Mouse (Mus musculus) cerebellum, adult 2 months (tissue): Measurements from ENCODE around the gene Chchd6. TPM values are rescaled to one million over a fixed set of nuclear protein-coding genes. Genes with fewer than 3 reads are reported as not detected.
A peak's percentile ranks its signal among the peaks of the same experiment; 100 is the strongest.

Experiments
- DNase-seq, 2 experiments: peaks; one replicate each; pipeline ENCODE4 v3.0.0; 2021
- H3K27ac ChIP-seq: fragments of 200-500 bp; 2 replicates; pipeline ENCODE4 v1.5.1; 2012; ENCODE audit warnings: low read length, control low read depth, inconsistent platforms; ENCODE audit not compliant: insufficient read depth
- H3K27me3 ChIP-seq: fragments of 200-500 bp; 2 replicates; pipeline ENCODE4 v1.6.1; 2012; ENCODE audit warnings: inconsistent platforms, mild to moderate bottlenecking, low read length, moderate library complexity; ENCODE audit not compliant: control insufficient read depth, insufficient read depth
- H3K4me1 ChIP-seq: fragments of 200-500 bp; 2 replicates; pipeline ENCODE4 v1.6.1; 2011; ENCODE audit warnings: low read length; ENCODE audit not compliant: control insufficient read depth, insufficient read depth
- H3K4me3 ChIP-seq: fragments of 200-500 bp; replicated peaks from 2 replicates; pipeline ENCODE3; 2011; ENCODE audit warnings: mild to moderate bottlenecking, low read depth, low read length, control low read depth; ENCODE audit not compliant: insufficient read depth
- CTCF ChIP-seq: fragments of 200-500 bp; IDR thresholded peaks from 2 replicates; pipeline ENCODE4 v1.5.1; 2011; ENCODE audit warnings: low read depth, mild to moderate bottlenecking, control low read depth, low read length, moderate library complexity, borderline replicate concordance; ENCODE audit not compliant: insufficient read depth
- POLR2A ChIP-seq: fragments of 200-500 bp; IDR thresholded peaks from 2 replicates; pipeline ENCODE4 v1.6.1; 2011; ENCODE audit warnings: low read length, control low read depth, borderline replicate concordance; ENCODE audit not compliant: insufficient read depth
- WGBS: fragments of 180-500 bp; shearing (Covaris S2); methylation state at CpG from one replicate; pipeline ENCODE4 v1.1.7; 2018; 5-methylcytosine and 5-hydroxymethylcytosine counted together
- polyA plus RNA-seq: library from polyadenylated mRNA; depleted of rRNA; stranded (reverse); fragments of >200 nt; gene quantifications from 2 replicates; pipeline ENCODE4 v1.2.3, GENCODE M21; 2012

Chchd6 gene
- polyA plus RNA-seq, 1 experiment = 104 TPM

DNA sequence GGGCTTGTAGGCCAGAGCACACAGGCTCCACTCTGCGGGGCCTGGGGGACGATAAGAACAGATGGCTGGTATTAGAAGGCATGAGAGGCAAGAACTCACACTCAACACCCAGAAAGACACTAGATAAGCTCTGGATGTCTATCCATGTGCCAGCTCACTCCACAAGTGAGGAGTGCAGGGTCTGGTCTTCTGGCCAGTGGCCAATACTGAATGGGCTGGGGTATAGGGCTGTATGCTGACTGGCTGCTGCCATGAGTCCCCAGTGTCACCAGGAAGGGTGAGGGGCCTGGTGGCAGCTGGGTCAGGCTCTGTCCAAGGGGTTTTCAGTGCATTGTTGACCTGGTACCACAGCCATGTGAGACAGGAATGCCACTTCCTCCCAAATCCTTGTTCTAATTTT, 210.8 kb downstream of the Chchd6 start:
- Histone ChIP-seq H3K4me1 (peaks cover 29% of the 10 kb centered on the region), H3K27ac (no peak overlapping the region), H3K27me3 (no peaks in the 10 kb centered on the region), H3K4me3 (no peak overlapping the region)
- TF ChIP-seq CTCF (no peak), POLR2A (no peak)
- DNase-seq = no peak
- WGBS = 61% methylated on average over 2 of the region's 2 CpGs

DNA sequence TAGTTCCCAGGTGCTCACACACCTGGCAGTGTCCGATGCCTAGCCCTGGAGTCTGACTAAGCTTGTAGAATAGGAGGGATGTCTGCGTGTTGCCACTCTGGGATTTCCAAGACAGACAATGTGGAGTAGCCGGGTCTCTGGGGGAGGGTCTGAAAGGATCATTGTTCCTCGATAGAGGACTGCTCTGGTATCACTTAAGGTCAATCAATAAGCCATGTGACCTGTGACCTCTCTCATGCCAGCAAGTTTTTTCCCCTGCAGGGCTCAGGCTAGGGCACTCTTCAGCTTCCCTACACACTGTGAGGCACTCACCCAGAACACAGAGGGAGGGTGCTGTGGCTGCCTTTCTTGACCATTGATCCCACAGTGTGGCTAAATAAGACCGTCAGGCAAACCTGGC, 213.6 kb downstream of the Chchd6 start:
- no peak overlapping the region for H3K27ac ChIP-seq
- H3K4me3 ChIP-seq = no peak overlapping the region
- 75% methylated on average over 5 of the region's 5 CpGs for WGBS
- TF ChIP-seq POLR2A = no peak
- no peak for TF ChIP-seq CTCF
- no peak for DNase-seq
- H3K4me1 ChIP-seq = peaks cover 28% of the 10 kb centered on the region
- no peaks in the 10 kb centered on the region for H3K27me3 ChIP-seq

DNA sequence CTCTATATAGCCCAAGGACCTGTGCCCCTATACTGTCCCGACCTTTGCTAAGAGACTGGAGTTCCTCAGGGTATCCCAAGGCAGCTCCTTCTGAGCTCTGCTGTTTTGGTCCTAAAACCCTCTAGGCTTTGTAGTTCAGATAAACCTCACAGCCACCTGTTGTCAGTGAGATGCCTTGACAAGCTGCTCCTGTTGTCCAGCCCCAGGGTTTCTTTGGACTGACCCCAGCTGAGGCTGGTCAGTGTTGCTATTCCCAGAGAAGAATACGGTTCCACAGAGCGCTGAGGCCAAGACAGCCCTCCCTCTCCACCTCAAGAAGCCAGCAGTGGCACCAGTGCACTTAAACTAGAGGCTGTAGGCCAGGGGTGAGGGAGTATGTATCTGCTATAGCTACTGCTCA, 214.3 kb downstream of the Chchd6 start:
- TF ChIP-seq POLR2A = no peak
- no peak for TF ChIP-seq CTCF
- no peak overlapping the region for H3K27ac ChIP-seq
- H3K4me3 ChIP-seq = no peak overlapping the region
- H3K27me3 ChIP-seq = no peaks in the 10 kb centered on the region
- H3K4me1 ChIP-seq = peaks cover 26% of the 10 kb centered on the region
- DNase-seq = no peak
- 53% methylated on average over 3 of the region's 3 CpGs for WGBS

DNA sequence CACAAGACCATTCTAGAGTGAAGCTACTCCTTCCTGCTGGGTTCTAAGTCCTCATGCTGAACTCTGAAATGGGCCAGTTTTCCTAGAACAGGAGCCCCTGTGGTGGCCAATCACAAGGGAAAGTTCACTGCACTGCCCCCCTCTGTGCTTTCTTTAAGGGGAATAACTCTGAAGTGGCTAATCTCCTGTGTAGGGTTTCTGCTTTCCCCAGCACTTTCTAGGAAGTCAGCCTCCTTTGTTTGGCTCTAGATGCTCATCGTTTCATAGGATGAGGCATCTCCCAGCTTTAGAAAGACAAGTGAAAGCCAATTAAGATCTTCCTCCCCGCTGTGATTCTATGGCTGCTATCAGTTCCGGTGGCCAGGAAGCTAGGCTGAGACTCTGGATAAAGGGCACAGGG, 214.7 kb downstream of the Chchd6 start:
- TF ChIP-seq POLR2A = no peak
- no peak for TF ChIP-seq CTCF
- Histone ChIP-seq H3K4me3 (no peak overlapping the region), H3K4me1 (peaks cover 26% of the 10 kb centered on the region), H3K27me3 (no peaks in the 10 kb centered on the region), H3K27ac (no peak overlapping the region)
- no peak for DNase-seq
- WGBS = 61% methylated on average over 3 of the region's 3 CpGs

DNA sequence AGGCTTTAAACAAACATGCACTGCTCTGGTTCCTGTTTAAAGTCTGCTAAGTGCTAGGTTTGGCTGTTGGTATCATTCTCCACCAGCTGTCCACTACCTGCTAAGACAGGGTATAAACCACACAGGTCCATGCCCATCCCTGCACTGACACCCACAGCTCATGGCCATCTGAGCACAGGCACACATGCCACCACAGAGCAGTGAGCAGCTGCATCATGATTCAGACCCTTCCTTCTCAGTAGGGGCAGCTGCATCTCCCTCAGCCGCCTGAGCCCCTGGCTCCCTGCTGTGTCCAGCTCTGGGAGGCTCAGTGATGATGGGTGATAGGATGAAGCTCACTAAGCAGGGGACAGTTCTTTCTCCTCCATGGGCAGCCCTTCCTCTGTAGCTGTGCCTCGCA, 217.2 kb downstream of the Chchd6 start:
- Histone ChIP-seq H3K4me1 (peaks cover 20% of the 10 kb centered on the region), H3K27me3 (no peaks in the 10 kb centered on the region), H3K27ac (no peak overlapping the region), H3K4me3 (no peak overlapping the region)
- WGBS = 63% methylated on average over 2 of the region's 2 CpGs
- no peak for DNase-seq
- no peak for TF ChIP-seq CTCF
- no peak for TF ChIP-seq POLR2A

DNA sequence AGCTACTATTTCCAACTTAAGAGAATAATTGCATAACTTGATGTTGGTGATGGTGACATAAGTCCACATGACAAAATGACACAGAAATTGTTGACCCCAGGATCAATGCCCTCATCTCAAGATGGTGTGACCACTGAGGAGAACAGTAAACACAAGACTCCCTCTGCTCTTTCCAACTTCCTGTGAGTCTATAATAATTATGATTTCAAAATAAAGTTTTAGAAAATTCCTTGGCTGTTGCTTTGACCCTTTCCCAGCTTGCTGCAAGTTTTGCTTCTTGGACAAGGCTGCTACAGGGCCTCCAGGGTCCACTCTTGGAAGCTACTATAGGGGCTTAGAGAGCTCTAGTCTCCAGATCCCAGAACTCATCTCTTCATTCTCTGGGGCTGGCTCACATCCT, 226.6 kb downstream of the Chchd6 start:
- H3K27ac ChIP-seq = no peak overlapping the region
- H3K4me1 ChIP-seq = no peaks in the 10 kb centered on the region; the same call in 1 of the 2 replicates
- TF ChIP-seq CTCF (no peak), POLR2A (no peak)
- no peak for DNase-seq
- no peaks in the 10 kb centered on the region for H3K27me3 ChIP-seq
- H3K4me3 ChIP-seq = no peak overlapping the region

DNA sequence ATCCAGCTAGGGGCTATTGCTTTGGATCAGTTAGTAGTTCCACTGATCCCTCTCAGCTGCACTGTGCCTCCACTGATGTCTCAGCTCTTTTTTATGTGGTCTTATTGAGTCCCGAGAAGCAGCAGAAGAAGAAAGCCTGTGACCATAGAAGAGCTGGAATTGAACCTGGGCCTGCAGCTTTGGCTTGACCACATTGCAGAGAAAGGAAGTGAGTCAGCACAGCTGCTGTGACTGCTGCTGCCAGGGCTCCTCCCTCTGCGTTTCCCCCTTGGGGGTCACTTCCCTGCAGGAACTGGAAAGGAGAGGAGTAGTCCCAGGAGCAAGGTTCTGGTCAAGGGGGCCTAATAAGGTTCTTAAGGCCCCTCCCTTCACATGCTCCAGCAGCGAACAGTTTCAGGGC, 231.1 kb downstream of the Chchd6 start:
- no peak for TF ChIP-seq CTCF
- TF ChIP-seq POLR2A = no peak
- Histone ChIP-seq H3K27me3 (no peaks in the 10 kb centered on the region), H3K4me3 (no peak overlapping the region), H3K27ac (no peak overlapping the region), H3K4me1 (peaks cover 18% of the 10 kb centered on the region)
- DNase-seq = peak in 1 of 2 experiments; percentile 8
- WGBS = 81% methylated on average over 3 of the region's 3 CpGs

DNA sequence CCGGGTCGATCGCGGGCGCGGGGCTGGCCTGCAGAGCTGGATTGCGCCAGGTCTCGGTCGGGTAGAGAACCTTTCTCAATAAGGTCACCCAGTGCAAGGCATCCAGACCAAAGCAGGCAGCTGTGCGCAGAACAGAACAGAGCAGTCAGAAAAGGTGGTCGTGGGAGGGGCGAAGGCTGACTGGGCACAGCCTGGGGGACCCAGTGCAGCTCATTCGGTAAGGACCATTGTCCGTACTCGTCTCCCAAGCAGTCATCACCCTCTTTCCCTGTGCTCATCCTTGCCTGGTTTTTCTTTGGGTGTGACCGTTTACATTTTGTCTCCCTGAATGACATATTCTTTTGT, 232.4 kb downstream of the Chchd6 start:
- Histone ChIP-seq H3K27me3 (no peaks in the 10 kb centered on the region), H3K4me3 (peak overlapping the region; percentile 87), H3K27ac (peak overlapping the region; percentile 54; the same call in 1 of the 2 replicates), H3K4me1 (peaks cover 26% of the 10 kb centered on the region)
- DNase-seq = no peak
- no peak for TF ChIP-seq CTCF
- no peak for TF ChIP-seq POLR2A
- WGBS = 12% methylated on average over 16 of the region's 16 CpGs
